Mouse (Mus musculus) megakaryocyte, embryonic 14.5 days (primary cell): Measurements from ENCODE around the gene Itk. TPM values are rescaled to one million over a fixed set of nuclear protein-coding genes. Genes with fewer than 3 reads are reported as not detected.

Experiments used
- H3K27me3 ChIP-seq: replicated peaks from 2 replicates; pipeline ENCODE3; 2012; ENCODE audit warnings: inconsistent platforms
- H3K36me3 ChIP-seq: replicated peaks from 2 replicates; pipeline ENCODE3; 2012; ENCODE audit warnings: low read length, inconsistent platforms, mixed read lengths
- H3K4me1 ChIP-seq: 2 replicates; pipeline ENCODE4 v1.6.1; 2012; ENCODE audit warnings: inconsistent platforms
- H3K4me3 ChIP-seq: replicated peaks from 2 replicates; pipeline ENCODE3; 2012; ENCODE audit warnings: moderate library complexity, mild to moderate bottlenecking, inconsistent platforms
- H3K9me3 ChIP-seq: 2 replicates; pipeline ENCODE4 v1.6.1; 2012; ENCODE audit warnings: inconsistent platforms
- FLI1 ChIP-seq: IDR thresholded peaks from 2 replicates; pipeline ENCODE4 v1.6.1; 2012; ENCODE audit warnings: low read length, inconsistent platforms, mixed read lengths
- GATA1 ChIP-seq: IDR thresholded peaks from 3 replicates; pipeline ENCODE4 v1.6.1; 2012; ENCODE audit warnings: mixed read lengths, low read length, inconsistent platforms, borderline replicate concordance
- polyA plus RNA-seq: library from polyadenylated mRNA; stranded (reverse); fragments of >175 nt; gene quantifications from 2 replicates; pipeline ENCODE4 v1.2.3, GENCODE M21; 2012; ENCODE audit warnings: low replicate concordance; ENCODE audit not compliant: insufficient read depth

Gene Itk
- polyA plus RNA-seq, 1 experiment, result 0.09 TPM

- TF ChIP-seq GATA1 (no peak), FLI1 (no peak)
- H3K4me3 ChIP-seq, result no peak overlapping the region
- H3K36me3 ChIP-seq, result no peaks in the 10 kb centered on the region
- H3K27me3 ChIP-seq, result peaks cover 16% of the 10 kb centered on the region
- H3K4me1 ChIP-seq, result peaks cover 9% of the 10 kb centered on the region
- H3K9me3 ChIP-seq, result no peaks in the 10 kb centered on the region
Measured at GRCm38 (mm10) chr11:46336020-46336419, 53.3 kb downstream of the Itk start.

GRCm38 (mm10) chr11:46332217-46332616, 57.1 kb downstream of the Itk start:
- Histone ChIP-seq H3K36me3 (no peaks in the 10 kb centered on the region), H3K9me3 (no peaks in the 10 kb centered on the region), H3K4me3 (no peak overlapping the region), H3K4me1 (peaks cover 12% of the 10 kb centered on the region), H3K27me3 (peaks cover 13% of the 10 kb centered on the region)
- TF ChIP-seq GATA1, result no peak
- no peak for TF ChIP-seq FLI1

GRCm38 (mm10) chr11:46326271-46327015, 62.9 kb downstream of the Itk start:
- Histone ChIP-seq H3K36me3 (no peaks in the 10 kb centered on the region), H3K4me1 (peaks cover 23% of the 10 kb centered on the region), H3K9me3 (no peaks in the 10 kb centered on the region), H3K27me3 (peaks cover 1% of the 10 kb centered on the region), H3K4me3 (peak overlapping the region; percentile 42)
- TF ChIP-seq GATA1 (no peak), FLI1 (no peak)

GRCm38 (mm10) chr11:46321559-46321958, 67.8 kb downstream of the Itk start:
- H3K27me3 ChIP-seq, result peaks cover 7% of the 10 kb centered on the region
- TF ChIP-seq FLI1 (no peak), GATA1 (no peak)
- H3K4me1 ChIP-seq, result peaks cover 20% of the 10 kb centered on the region
- H3K36me3 ChIP-seq, result no peaks in the 10 kb centered on the region
- H3K9me3 ChIP-seq, result no peaks in the 10 kb centered on the region
- H3K4me3 ChIP-seq, result no peak overlapping the region

GRCm38 (mm10) chr11:46314534-46314933, 74.8 kb downstream of the Itk start:
- H3K36me3 ChIP-seq, result peaks cover 2% of the 10 kb centered on the region
- TF ChIP-seq FLI1, result no peak
- no peak for TF ChIP-seq GATA1
- peaks cover 17% of the 10 kb centered on the region for H3K27me3 ChIP-seq
- no peaks in the 10 kb centered on the region for H3K9me3 ChIP-seq
- H3K4me1 ChIP-seq, result peaks cover 58% of the 10 kb centered on the region
- H3K4me3 ChIP-seq, result no peak overlapping the region

- H3K27me3 ChIP-seq, result peaks cover 17% of the 10 kb centered on the region
- TF ChIP-seq FLI1 (no peak), GATA1 (no peak)
- peaks cover 64% of the 10 kb centered on the region for H3K4me1 ChIP-seq
- no peaks in the 10 kb centered on the region for H3K9me3 ChIP-seq
- H3K36me3 ChIP-seq, result peaks cover 9% of the 10 kb centered on the region
- no peak overlapping the region for H3K4me3 ChIP-seq
Measured at GRCm38 (mm10) chr11:46313851-46314250, 75.5 kb downstream of the Itk start.

GRCm38 (mm10) chr11:46312523-46313035, 76.7 kb downstream of the Itk start, which contains the start of gene Cyfip2:
Cyfip2 (minus strand) TSS chr11:46312859.
- H3K36me3 ChIP-seq, result peaks cover 22% of the 10 kb centered on the region
- peaks cover 14% of the 10 kb centered on the region for H3K27me3 ChIP-seq
- TF ChIP-seq FLI1, result no peak
- TF ChIP-seq GATA1, result no peak
- H3K4me3 ChIP-seq, result peak within 1 kb of the TSS; percentile 98
- H3K4me1 ChIP-seq, result peaks cover 69% of the 10 kb centered on the region
- peaks cover 10% of the 10 kb centered on the region for H3K9me3 ChIP-seq

GRCm38 (mm10) chr11:46311703-46312522, 77.4 kb downstream of the Itk start:
- H3K27me3 ChIP-seq, result peaks cover 12% of the 10 kb centered on the region
- TF ChIP-seq FLI1, result no peak
- TF ChIP-seq GATA1, result no peak
- H3K4me1 ChIP-seq, result peaks cover 70% of the 10 kb centered on the region
- H3K9me3 ChIP-seq, result peaks cover 11% of the 10 kb centered on the region
- peaks cover 25% of the 10 kb centered on the region for H3K36me3 ChIP-seq
- peak overlapping the region; percentile 98 for H3K4me3 ChIP-seq

- Histone ChIP-seq H3K36me3 (peaks cover 25% of the 10 kb centered on the region), H3K4me1 (peaks cover 76% of the 10 kb centered on the region), H3K9me3 (peaks cover 11% of the 10 kb centered on the region), H3K27me3 (peaks cover 10% of the 10 kb centered on the region), H3K4me3 (peak overlapping the region; percentile 98)
- TF ChIP-seq FLI1 (no peak), GATA1 (no peak)
Measured at GRCm38 (mm10) chr11:46311181-46311702, 78.1 kb downstream of the Itk start.

- no peak for TF ChIP-seq FLI1
- no peak for TF ChIP-seq GATA1
- peaks cover 82% of the 10 kb centered on the region for H3K4me1 ChIP-seq
- H3K27me3 ChIP-seq, result peaks cover 10% of the 10 kb centered on the region
- peak overlapping the region; percentile 98 for H3K4me3 ChIP-seq
- H3K36me3 ChIP-seq, result peaks cover 25% of the 10 kb centered on the region
- H3K9me3 ChIP-seq, result peaks cover 11% of the 10 kb centered on the region
Measured at GRCm38 (mm10) chr11:46310647-46311063, 78.7 kb downstream of the Itk start.
